Mouse (Mus musculus): ENCODE data around the gene Tas1r1.

DNA sequence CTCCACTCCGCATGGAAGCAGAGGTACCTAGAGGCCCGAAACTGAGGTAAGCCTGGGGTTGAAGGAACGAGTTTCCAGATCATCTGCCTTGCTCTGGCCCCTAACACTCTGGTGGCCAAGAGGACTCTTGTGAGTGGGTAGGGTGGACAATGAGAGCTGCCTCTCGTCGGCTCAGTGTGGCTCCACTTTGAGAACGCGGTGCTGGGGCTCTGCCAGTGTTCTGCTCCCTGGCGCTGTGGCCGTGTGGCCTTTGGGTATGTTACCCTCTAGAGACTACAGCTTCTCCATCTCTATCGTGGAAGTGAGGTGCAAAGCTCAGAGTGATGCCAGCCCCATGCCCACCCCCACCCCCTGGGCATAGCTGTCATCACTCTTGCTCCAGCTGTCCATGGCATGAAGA is 34.3 kb upstream of the Tas1r1 start:
- TF ChIP-seq CTCF (conservative IDR thresholded peaks at IDR 0.05; ENCODE audit: low read length) (no peak), POU5F1 (IDR thresholded peaks at IDR 0.05; ENCODE audit: borderline replicate concordance, low read length) (no peak), NANOG (IDR thresholded peaks at IDR 0.05; ENCODE audit: borderline replicate concordance, low read length) (no peak)

All from E14TG2a.4 (cell line).